ENCODE assay signal across 11 mouse cellular contexts in genomic region chr1:119001454-119002034, GRCm38 (mm10). TPM values are rescaled to one million over a fixed set of nuclear protein-coding genes. Genes with fewer than 3 reads are reported as not detected.
DNase-seq lines count a peak whose midpoint lies in the region; ATAC-seq lines count a peak whose summit lies in the region.
"Had no signal": no experiment of that assay in that cellular context is flagged by ENCODE, and none has a peak within 500 bp of the region (broad histone marks: within the 10 kb centered on the region; RNA-seq: fewer than 3 reads in every experiment).

No protein-coding gene starts in this region.

- peak; percentile 68 for ATAC-seq in kidney, embryonic 15.5 days (replicated peaks; ENCODE audit: low FRiP score)
- ATAC-seq in midbrain, embryonic 14.5 days (ENCODE audit: low FRiP score, low TSS enrichment): no peak
- ATAC-seq in heart, embryonic 12.5 days (ENCODE audit: insufficient number of reproducible peaks, low FRiP score): no peak
- no peak for ATAC-seq in erythroblast, adult 5-6 weeks (replicated peaks; ENCODE audit: low FRiP score, poor library complexity, severe bottlenecking)

- 26% methylated on average over 12 of the region's 12 CpGs for WGBS in kidney, embryonic 15.5 days
- WGBS in midbrain, embryonic 14.5 days: 45% methylated on average over 12 of the region's 12 CpGs
- 63% methylated on average over 12 of the region's 12 CpGs for WGBS in heart, embryonic 12.5 days

- no peaks in the 10 kb centered on the region for H3K9me3 ChIP-seq in kidney, embryonic 15.5 days (replicated peaks)
- no peaks in the 10 kb centered on the region for H3K9me3 ChIP-seq in midbrain, embryonic 14.5 days (ENCODE audit: control insufficient read depth, low read length)
- no peaks in the 10 kb centered on the region for H3K9me3 ChIP-seq in heart, embryonic 12.5 days (replicated peaks)

- H3K27ac ChIP-seq in kidney, embryonic 15.5 days: no peak overlapping the region
- H3K27ac ChIP-seq in midbrain, embryonic 14.5 days (replicated peaks; ENCODE audit: low read depth, low read length): peak overlapping the region; percentile 38; the same call in 1 of the 2 replicates
- no peak overlapping the region for H3K27ac ChIP-seq in heart, embryonic 12.5 days (ENCODE audit: poor library complexity, severe bottlenecking)

- H3K27me3 ChIP-seq in kidney, embryonic 15.5 days: peaks cover 79% of the 10 kb centered on the region
- H3K27me3 ChIP-seq in midbrain, embryonic 14.5 days (ENCODE audit: control insufficient read depth, insufficient read depth, low read length): no peaks in the 10 kb centered on the region
- no peaks in the 10 kb centered on the region for H3K27me3 ChIP-seq in heart, embryonic 12.5 days (replicated peaks)

- no peak overlapping the region for H3K9ac ChIP-seq in kidney, embryonic 15.5 days
- H3K9ac ChIP-seq in midbrain, embryonic 14.5 days (replicated peaks; ENCODE audit: low read length): no peak overlapping the region
- no peak overlapping the region for H3K9ac ChIP-seq in heart, embryonic 12.5 days

- no peak for DNase-seq in kidney, adult 18-20 months
- peak; percentile 91 for DNase-seq in cerebellum, adult 9-11 months
- DNase-seq in gastrocnemius, postnatal 10 days: peak; percentile 44
- DNase-seq in midbrain, embryonic 14.5 days: peak; percentile 25
- no peak for DNase-seq in thymus, postnatal 36 days
- DNase-seq: right cerebral cortex, adult 18-20 months had no signal

- H3K36me3 ChIP-seq in kidney, embryonic 15.5 days: no peaks in the 10 kb centered on the region
- H3K36me3 ChIP-seq in midbrain, embryonic 14.5 days (ENCODE audit: control insufficient read depth, insufficient read depth, low read length): no peaks in the 10 kb centered on the region
- H3K36me3 ChIP-seq in heart, embryonic 12.5 days: no peaks in the 10 kb centered on the region

- peaks cover 14% of the 10 kb centered on the region for H3K4me1 ChIP-seq in kidney, embryonic 15.5 days
- H3K4me1 ChIP-seq in midbrain, embryonic 14.5 days (ENCODE audit: control insufficient read depth, insufficient read depth, low read length): peaks cover 6% of the 10 kb centered on the region
- H3K4me1 ChIP-seq in heart, embryonic 12.5 days (replicated peaks): peaks cover 16% of the 10 kb centered on the region

- no peak overlapping the region for H3K4me3 ChIP-seq in kidney, embryonic 15.5 days (replicated peaks)
- no peak overlapping the region for H3K4me3 ChIP-seq in midbrain, embryonic 14.5 days (replicated peaks; ENCODE audit: low read depth, low read length)
- no peak overlapping the region for H3K4me3 ChIP-seq in heart, embryonic 12.5 days

- H3K4me2 ChIP-seq in kidney, embryonic 15.5 days: peak overlapping the region; percentile 30
- no peak overlapping the region for H3K4me2 ChIP-seq in midbrain, embryonic 14.5 days (ENCODE audit: low read length)
- H3K4me2 ChIP-seq in heart, embryonic 12.5 days: no peak overlapping the region

RNA-seq across cellular contexts. Expression of gene Gli2, which starts 51.9 kb away (rescaled TPM):
- polyA plus RNA-seq in kidney, embryonic 15.5 days (2015; fragmentation: Nextera tagmentation; extraction: Ambion mirVana): 4.8 and 6.5 TPM in 2 replicates
- 1 to 10 TPM; 3.4 to 5.4 TPM for total RNA-seq in gastrocnemius, postnatal 10 days (2021)
- 1.6 and 2.8 TPM in 2 replicates for polyA plus RNA-seq in midbrain, embryonic 14.5 days (2014; fragmentation: Nextera tagmentation; extraction: Ambion mirVana)
- polyA plus RNA-seq in heart, embryonic 12.5 days (2016; fragmentation: Nextera tagmentation; extraction: Ambion mirVana): 3.3 and 4.0 TPM in 2 replicates
- not detected in 2 replicates for total RNA-seq in erythroblast, adult 5-6 weeks (2015; ENCODE audit: low replicate concordance)
- total RNA-seq in erythroblast, adult 5-6 weeks (2017; ENCODE audit: low replicate concordance): not detected in 2 replicates
- total RNA-seq: hematopoietic stem cell, adult 5-6 weeks; megakaryocyte progenitor cell, adult 5-6 weeks had no signal

Comparison
In these comparisons a context has a peak if more than half of its experiments do, and no peak if none do; other contexts are left out.
1. DNase-seq: peak in cerebellum, adult 9-11 months (single experiment), gastrocnemius, postnatal 10 days (single experiment) and midbrain, embryonic 14.5 days (single experiment); none in kidney, adult 18-20 months (single experiment) and thymus, postnatal 36 days (0 of 2).